Mouse (Mus musculus) frontal cortex, postnatal 14 days (tissue): ENCODE measurements around the gene Cd164l2.

ENCODE experiments used
- DNase-seq, 2 experiments: peaks; one replicate each; pipeline ENCODE4 v3.0.0; 2022; ENCODE audit warnings: low spot score in 2 of 2

The Cd164l2 gene

GRCm38 (mm10) chr4:133211751-133212561 is at the start of gene Cd164l2, which contains the start of gene Gpr3:
Cd164l2 (plus strand) TSS chr4:133212131.
Gpr3 (minus strand) TSS chr4:133212536.
- no peak for DNase-seq

- DNase-seq: no peak
These were observed 49.7 kb upstream of the Cd164l2 start for GRCm38 (mm10) chr4:133162196-133162595.

DNA sequence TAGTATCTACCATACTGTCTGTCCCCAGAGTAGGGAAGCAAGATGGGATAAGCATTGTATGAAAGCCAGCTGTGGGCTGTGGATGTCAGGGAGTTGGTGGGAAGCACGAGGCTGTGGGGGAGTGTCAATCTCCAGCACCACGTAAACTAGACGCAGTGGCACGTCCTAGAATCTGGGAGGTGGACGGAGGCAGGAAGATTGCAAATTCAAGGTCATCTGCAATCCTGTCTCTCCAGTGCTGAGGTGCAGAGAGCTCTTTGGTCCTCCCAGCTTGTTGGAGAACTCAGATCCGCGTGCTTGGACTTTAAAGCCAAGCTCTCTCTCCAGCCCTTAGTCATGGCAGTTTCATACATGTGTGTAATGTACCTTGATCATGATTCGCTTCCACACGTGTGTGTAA is 45.2 kb upstream of the Cd164l2 start:
- no peak for DNase-seq

- no peak for DNase-seq
These were observed 42.5 kb upstream of the Cd164l2 start for GRCm38 (mm10) chr4:133169237-133170055.

- no peak for DNase-seq
These were observed 41.8 kb upstream of the Cd164l2 start for GRCm38 (mm10) chr4:133170056-133170524.

DNA sequence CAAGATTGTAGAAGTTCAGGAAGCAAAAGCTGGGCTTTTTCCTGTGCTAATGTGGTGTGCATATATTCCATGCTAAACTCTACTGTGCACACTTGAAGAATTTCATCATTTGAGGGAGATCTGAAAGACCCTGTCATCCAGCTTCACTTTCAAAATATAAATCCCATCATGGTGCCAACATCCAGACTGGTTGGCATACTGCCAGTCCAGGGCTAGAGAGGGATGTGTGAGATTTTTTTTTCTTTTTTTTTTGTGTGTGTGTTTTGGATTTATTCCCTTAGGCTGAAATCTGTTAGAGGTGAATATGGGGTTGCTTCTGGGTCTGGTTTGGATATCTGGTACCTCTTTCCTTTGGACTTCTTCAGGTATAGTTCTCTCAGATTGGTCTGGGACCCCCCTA is 41.3 kb upstream of the Cd164l2 start:
- no peak for DNase-seq

- DNase-seq: no peak
These were observed 39.5 kb upstream of the Cd164l2 start for GRCm38 (mm10) chr4:133172451-133172850.

GRCm38 (mm10) chr4:133174361-133174760 is 37.6 kb upstream of the Cd164l2 start:
- DNase-seq: no peak

DNA sequence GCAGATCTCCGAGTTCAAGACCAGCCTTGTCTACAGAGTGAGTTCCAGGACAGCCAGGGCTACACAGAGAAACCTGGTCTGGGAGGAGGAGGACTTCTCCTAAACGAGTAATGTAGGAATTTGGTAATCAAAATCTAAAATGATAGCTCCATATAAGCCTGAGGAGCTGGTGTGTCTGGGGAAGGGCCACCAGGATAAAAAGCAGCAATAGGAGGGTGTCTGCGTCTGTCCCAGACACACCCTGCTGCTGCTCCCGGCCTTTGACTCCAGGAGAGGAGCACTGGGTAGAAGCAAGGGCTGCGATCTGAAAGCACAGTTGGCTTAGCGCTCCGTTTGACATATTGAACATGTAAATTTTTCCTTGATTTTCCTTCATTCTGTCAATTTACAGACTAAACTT is 36.7 kb upstream of the Cd164l2 start:
- DNase-seq: no peak

DNA sequence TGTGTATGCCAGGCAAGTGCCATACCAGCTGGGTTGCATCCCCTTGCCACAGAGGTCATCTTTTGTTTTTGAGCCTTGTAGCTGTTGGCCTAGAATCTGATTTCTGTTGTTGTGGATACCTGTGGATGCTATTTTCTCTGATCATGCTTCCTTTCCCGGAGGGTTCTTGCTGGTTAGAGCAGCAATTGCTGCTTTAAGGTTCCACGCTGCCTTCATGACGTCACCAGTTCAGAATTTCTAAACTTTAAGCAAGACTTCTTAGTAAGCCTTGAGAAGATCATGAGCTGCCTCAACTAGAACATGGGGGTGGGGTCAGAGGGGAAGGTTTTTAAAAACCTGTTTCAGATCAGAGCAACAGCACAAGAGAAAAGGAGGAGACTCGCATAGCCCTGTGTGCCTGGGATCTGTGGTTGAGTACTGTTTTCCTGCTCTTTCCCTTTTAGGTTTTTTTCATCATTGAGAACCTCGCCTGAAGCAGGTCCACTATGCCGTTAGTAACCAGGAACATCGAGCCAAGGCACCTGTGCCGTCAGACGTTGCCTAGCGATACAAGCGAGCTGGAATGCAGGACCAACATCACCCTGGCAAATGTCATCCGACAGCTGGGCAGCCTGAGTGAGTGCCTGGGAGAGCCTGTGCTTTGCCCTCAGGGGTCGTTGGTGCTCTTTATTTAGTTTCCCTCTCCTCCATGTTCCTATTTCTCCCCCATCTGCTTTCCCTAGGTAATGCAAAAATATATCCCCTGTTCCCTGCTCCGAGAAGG is 35.8 kb upstream of the Cd164l2 start:
- no peak for DNase-seq

DNA sequence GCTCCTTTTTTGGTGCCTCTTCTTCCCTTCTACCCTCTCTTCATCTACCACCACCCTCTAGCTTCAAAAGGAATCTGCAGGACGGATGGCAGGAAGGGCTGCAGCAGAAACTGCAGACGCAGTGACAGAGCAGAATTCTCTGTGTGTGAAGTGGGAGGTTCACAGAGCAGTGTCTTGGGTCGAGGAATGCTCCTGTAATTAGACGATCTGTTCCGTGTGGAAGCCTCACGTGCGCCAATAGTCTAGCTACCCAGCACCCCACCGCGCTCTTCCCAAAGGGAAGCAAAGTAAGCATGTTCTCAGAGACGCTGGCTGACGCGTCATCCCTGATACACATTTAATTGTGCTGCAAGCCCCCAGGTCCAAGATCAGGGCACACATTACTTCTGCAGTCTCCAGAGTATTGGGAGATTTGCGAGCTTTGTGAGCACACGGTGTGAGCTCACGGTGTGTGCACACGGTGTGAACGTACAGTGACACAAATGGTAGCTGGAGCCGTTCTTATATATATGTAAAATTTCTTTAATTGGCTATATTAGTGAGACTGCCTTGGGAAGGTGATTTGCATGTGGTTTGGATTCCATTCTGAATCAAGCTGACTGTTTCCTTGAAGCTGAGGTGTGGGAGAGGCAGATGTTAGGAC is 35.0 kb upstream of the Cd164l2 start:
- no peak for DNase-seq

- DNase-seq: no peak
These were observed 33.6 kb upstream of the Cd164l2 start for GRCm38 (mm10) chr4:133178305-133178704.

DNA sequence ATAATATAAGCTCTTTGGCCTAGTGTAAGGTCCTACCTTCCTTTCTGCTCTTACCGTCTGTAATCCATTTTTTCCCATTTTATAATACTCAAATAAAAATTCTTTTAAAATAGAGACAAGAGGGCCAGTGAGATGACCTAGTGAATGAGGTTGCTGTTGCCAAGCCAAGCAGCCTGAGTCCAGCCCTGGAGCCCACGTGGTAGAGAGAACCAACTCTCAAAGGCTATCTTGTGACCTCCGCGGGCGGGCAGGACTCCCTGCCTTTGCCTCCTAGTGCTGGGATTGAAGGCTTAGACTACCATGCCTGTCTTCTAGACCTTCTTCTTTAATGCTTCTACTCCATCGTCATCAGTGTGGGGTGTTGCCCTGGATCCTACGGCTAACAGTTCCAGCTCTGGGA is 32.7 kb upstream of the Cd164l2 start:
- no peak for DNase-seq

DNA sequence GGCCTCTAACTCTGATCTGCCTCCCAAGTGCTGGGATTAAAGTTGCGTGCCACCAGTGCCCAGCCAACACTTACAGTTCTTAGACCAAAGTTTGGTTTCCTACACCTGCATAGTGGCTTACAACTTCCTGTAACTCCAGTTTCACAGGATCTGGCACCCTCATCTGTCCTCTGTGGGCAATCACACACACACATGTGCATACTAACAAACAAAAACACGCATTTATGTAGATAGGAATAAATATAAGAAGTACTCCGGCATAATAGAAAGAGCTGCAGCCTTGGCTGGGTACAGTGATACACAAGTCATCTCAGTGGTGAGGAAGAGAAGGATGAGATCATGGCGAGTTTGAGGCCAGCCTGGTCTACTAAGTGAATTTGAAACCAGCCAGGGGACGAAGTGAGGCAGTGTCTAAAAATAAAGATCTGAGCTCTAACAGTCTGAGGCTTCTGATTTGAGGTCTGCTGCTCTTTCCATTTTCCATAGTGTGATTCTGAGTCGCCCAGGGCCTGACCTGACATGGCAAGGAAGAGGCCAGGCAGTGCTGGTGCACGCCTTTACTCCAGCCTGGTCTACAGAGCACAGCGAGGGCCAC is 29.4 kb upstream of the Cd164l2 start:
- DNase-seq: no peak

DNA sequence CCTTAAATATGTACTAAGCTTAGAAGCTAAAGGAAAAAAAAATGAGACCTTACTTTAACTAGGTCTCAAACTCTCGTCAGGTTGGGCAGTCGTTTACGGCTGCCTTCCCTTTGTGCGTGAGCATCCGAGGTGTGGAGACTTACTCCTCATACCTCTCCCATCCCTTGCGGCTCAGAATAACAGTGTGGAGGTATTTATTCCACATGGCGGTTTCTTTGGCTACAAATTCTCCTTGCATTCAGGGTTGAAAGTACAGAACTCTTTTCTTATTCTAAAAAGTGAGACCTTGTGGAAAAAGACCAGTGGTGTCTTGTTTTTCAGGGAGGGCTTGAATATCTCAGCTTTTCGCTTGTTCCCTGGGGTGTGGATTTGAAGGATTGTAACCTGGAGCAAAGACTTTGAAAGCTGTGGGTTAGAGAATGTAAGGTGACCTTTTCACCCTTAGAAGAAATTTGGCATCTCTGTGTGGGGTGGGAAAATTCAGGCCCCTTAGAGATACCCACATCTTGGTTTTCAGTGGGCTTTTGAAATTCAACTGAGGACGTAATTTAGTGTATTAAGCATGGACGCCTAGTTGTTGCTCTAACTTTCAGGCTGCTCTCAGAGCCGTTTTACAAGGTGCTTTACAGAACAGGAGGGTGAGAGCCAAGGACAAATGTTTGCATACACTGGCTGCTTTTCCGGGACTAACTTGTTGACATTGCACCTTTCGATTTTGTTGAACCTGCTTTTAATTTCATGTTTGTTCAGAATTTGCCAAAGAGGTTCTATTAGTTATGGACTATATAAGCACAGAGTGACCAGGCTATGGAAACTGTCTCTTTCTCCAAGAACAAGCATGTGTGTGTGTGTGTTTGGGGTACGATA is 27.7 kb upstream of the Cd164l2 start:
- DNase-seq: no peak

GRCm38 (mm10) chr4:133184898-133185665 is 26.8 kb upstream of the Cd164l2 start:
- DNase-seq: no peak

GRCm38 (mm10) chr4:133185893-133186292 is 26.0 kb upstream of the Cd164l2 start:
- DNase-seq: no peak

DNA sequence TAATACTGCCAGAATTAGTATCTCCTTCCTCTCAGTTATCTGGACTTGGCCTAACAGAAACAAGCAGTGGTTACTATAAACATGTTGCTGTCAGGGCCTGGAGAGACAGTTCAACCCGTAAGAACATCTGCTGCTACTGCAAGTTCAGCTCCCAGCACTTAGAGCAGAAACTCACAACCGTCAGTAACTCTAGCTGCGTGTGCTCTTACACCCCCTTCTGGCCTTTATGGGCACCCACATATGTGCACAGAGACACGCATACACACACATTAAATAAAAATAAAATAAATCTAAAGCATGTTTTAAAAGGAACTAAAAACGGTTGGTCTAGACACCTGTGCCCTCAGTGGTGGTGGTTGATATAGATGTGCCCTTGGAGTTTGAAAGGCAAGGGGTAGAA is 25.1 kb upstream of the Cd164l2 start:
- DNase-seq: no peak

- no peak for DNase-seq
These were observed 22.5 kb upstream of the Cd164l2 start for GRCm38 (mm10) chr4:133189396-133189795.
